Mouse (Mus musculus): ENCODE results near the gene Ankrd28. TPM values are rescaled to one million over a fixed set of nuclear protein-coding genes. Genes with fewer than 3 reads are reported as not detected.
A peak's percentile ranks its signal among the peaks of the same experiment; 100 is the strongest.

The Ankrd28 gene
- polyA plus RNA-seq, 1 experiment from 2014 or later, result 6.7 TPM

DNA sequence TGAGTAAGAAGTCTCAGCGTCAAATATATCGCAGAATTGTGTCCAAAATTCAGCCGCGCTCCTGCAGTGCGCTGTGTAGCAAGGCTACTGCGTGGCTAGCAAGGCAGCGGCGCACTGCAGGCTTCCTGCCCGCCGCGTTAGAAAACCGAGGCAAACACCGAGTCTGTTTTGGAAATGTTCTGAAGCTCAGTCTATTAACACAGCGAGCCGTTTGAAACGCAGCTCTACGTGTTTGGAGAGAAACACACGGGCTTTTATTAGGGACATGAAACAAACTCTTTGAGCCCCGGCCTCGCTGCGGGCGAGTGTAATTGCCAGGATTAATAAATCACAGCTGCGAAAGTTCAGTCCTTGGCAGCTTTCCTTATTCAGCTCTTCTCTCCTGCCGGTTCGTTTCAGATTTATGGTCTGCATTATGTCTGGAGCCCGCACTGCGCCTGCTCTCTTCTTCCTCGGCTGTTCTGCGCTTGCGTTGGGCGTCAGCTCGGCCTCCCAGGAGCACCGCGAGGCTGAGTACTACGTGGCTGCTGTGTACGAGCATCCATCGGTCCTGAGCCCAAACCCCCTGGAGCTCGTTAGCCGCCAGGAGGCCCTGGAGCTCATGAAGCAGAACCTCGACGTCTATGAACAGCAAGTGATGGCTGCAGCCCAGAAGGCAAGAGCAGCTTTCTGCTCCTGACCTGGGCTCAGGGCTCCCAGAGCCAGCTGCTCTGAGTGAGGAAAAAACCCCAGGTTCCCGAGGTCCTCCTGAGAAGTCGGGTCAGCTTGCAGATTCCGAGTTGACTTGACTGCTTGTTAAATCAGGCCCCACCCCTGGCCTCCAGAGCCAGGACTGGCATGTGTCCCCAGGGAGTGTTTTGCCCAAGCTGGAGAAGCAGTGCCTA, 168.5 kb downstream of the Ankrd28 start:
- 2% methylated on average over 44 of the region's 44 CpGs for WGBS
- Histone ChIP-seq H3K27me3 (replicated peaks) (no peaks in the 10 kb centered on the region), H3K36me3 (no peaks in the 10 kb centered on the region), H3K4me2 (replicated peaks) (peak overlapping the region; percentile 74), H3K9me3 (no peaks in the 10 kb centered on the region), H3K27ac (peak overlapping the region; percentile 98), H3K4me3 (replicated peaks) (peak overlapping the region; percentile 31), H3K9ac (peak overlapping the region; percentile 41), H3K4me1 (replicated peaks) (peaks cover 56% of the 10 kb centered on the region)
- ATAC-seq, result peak; percentile 93

DNA sequence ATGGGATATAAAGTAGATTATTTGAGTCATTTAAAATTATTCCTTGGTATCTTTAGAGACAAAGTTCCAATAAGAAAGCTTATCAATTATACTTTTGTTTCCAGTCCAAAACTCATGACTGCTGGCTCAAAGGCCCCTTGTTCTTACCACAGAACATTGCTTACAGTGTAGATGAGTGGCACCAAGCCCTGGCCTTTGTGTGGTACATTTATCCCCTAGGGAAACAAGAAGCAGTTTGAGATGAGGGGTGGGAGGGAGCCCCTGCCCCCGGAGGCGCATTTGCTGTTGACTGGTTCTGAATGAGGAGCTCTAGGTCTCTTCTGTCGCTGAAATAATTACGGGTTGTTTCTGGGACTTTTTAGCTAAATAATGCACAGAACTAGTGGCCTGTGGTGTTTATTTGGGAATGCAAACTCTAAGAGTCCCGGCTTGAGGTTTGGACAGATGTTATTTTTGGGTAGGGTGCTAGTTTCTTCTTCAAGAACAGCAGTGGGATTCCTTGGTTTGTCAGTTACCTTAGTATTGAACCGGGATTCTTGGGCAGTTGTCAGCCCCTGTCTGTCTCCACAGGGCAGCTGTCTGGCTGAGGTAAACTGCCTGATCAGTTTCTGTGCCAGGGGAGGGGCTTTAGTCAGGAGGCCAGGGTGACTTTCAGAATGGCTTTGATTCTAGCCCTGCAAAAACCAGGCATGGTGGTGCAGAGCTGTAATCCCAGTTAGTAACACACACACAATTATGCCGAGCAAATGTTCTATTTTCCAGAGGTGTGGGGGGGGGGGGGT, 169.9 kb downstream of the Ankrd28 start:
- Histone ChIP-seq H3K4me2 (replicated peaks) (no peak overlapping the region), H3K4me3 (replicated peaks) (no peak overlapping the region), H3K9ac (no peak overlapping the region), H3K4me1 (replicated peaks) (peaks cover 52% of the 10 kb centered on the region), H3K27me3 (replicated peaks) (no peaks in the 10 kb centered on the region), H3K9me3 (no peaks in the 10 kb centered on the region), H3K36me3 (no peaks in the 10 kb centered on the region), H3K27ac (peak overlapping the region; percentile 98)
- WGBS, result 66% methylated on average over 7 of the region's 7 CpGs
- no peak for ATAC-seq

DNA sequence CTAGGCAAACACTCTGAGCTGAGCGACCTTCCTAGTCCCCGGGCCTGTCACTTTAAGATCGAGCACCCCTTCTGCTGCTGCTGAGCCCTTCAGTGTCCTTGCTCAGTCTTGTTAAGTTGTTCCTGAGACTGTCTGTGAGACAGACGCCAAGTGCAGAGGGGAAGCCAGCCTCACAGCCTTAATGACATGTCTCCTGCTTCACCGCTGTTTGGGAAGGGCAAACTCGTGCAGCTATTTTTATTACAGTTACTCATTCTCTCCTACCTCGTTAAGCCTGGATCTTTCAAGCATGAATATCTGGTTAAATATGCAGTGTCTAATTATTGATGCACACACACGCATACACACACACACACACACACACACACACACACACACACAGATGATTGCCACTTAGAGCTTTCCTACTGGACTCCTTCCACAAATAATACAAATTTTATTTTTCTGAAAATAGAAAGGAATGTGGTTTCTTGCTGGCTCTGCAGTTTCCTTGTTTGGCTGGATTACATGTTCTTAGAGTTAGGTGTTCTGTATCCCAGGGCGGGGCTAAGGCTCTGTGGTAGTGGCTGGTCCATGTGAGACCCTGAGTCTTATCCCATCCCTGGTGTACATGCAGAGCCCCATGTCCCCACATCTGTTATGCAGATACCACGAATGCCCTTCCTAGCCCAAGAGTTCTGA, 170.8 kb downstream of the Ankrd28 start:
- no peak overlapping the region for H3K4me3 ChIP-seq (replicated peaks)
- WGBS, result 45% methylated on average over 10 of the region's 10 CpGs
- no peaks in the 10 kb centered on the region for H3K9me3 ChIP-seq
- no peak overlapping the region for H3K4me2 ChIP-seq (replicated peaks)
- no peak overlapping the region for H3K9ac ChIP-seq
- no peak for ATAC-seq
- peak overlapping the region; percentile 66 for H3K27ac ChIP-seq
- peaks cover 44% of the 10 kb centered on the region for H3K4me1 ChIP-seq (replicated peaks)
- H3K36me3 ChIP-seq, result no peaks in the 10 kb centered on the region
- no peaks in the 10 kb centered on the region for H3K27me3 ChIP-seq (replicated peaks)

DNA sequence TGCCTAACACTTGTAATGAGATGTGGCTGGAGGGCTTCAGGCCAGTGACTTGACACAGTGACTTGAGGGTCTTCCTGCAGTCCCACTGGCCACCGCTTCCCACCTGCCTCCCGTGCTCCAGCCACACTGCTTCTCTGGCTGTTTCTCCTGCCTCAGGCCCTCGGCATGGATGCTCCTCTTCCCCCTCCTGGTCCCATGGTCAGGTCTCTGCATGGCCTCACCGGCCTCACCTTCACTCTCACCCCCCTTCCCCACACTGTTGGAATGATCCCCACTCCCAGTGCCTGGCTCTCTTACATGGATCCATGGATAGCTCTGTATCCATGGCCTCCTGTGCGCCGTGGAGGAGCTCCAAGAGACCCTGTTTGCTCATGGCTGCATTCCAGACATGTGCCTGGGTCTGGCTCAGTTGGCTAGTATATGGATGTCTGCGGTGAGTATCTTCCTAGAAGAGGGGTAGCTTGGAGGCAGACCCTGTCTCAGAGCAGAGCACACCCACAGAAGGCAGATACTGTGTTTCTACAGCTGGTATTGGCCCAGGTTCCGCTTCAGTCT, 172.2 kb downstream of the Ankrd28 start:
- H3K4me1 ChIP-seq (replicated peaks), result peaks cover 31% of the 10 kb centered on the region
- ATAC-seq, result no peak
- peak overlapping the region; percentile 17; the same call in 1 of the 2 replicates for H3K27ac ChIP-seq
- H3K36me3 ChIP-seq, result no peaks in the 10 kb centered on the region
- H3K27me3 ChIP-seq (replicated peaks), result no peaks in the 10 kb centered on the region
- no peak overlapping the region for H3K9ac ChIP-seq
- H3K9me3 ChIP-seq, result no peaks in the 10 kb centered on the region
- whole genome bisulfite sequencing, result 88% methylated on average over 8 of the region's 8 CpGs
- no peak overlapping the region for H3K4me2 ChIP-seq (replicated peaks)
- no peak overlapping the region for H3K4me3 ChIP-seq (replicated peaks)

DNA sequence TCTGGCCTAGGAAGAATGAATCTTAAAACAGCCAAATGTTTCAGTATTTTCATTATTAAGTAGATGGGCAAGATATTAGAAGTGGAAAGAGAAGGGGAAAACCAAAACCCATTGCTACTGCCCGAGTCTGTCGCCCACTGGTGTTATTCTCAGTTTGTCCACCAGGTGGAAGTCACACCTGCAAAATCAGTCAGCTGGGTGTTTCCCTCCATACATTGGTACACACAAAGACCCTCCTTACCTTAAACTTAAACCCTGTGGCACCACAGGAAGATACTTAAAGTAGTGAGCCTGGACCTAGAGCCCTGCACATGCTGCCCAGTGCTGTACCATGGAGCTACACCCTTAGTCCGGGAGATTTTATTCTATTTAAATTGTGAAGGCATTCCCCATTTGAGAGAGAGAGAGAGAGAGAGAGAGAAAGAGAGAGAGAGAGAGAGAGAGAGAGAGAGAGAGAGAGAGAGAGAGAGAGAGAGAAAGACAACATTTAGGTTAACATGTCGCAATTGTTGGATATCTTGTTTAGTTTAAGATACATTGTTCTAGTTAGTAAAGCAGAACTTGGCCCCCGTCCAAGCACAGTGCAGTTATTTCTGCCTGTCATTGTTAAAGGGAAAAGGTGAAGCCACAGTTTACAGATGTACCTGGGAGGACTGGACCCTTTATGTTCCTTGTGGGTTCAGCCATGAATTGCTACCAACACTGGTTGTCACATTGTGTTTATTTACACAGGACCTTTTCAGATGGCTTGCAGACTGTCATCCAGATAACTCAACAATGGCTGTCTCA, 173.4 kb downstream of the Ankrd28 start:
- H3K27ac ChIP-seq, result no peak overlapping the region
- no peaks in the 10 kb centered on the region for H3K9me3 ChIP-seq
- H3K4me1 ChIP-seq (replicated peaks), result peaks cover 22% of the 10 kb centered on the region
- no peak overlapping the region for H3K9ac ChIP-seq
- no peak overlapping the region for H3K4me3 ChIP-seq (replicated peaks)
- no peak overlapping the region for H3K4me2 ChIP-seq (replicated peaks)
- ATAC-seq, result no peak
- no peaks in the 10 kb centered on the region for H3K36me3 ChIP-seq
- 29% methylated on average over 5 of the region's 5 CpGs for WGBS
- H3K27me3 ChIP-seq (replicated peaks), result no peaks in the 10 kb centered on the region

DNA sequence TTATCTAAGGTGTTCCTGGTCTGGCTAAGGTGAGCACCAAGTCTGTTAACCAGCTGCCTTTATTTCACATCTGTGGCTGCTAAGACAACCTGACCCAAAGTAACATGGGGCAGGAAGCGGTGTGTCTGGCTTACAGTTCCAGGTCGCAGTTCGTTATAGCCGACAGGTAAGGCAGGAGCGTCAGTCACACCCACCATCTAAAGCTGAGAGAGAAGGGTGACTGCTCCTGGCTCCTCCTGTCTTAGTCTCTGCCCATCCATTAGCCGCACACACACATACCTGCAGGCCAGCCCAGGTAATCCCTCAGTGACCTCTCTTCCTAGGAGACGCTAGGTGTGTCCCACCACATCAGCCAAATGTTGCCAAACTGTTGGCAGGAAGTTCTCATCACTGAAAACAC, 174.1 kb downstream of the Ankrd28 start:
- no peaks in the 10 kb centered on the region for H3K36me3 ChIP-seq
- no peaks in the 10 kb centered on the region for H3K27me3 ChIP-seq (replicated peaks)
- H3K4me3 ChIP-seq (replicated peaks), result no peak overlapping the region
- H3K4me2 ChIP-seq (replicated peaks), result no peak overlapping the region
- H3K9ac ChIP-seq, result no peak overlapping the region
- ATAC-seq, result no peak
- peaks cover 20% of the 10 kb centered on the region for H3K4me1 ChIP-seq (replicated peaks)
- no peaks in the 10 kb centered on the region for H3K9me3 ChIP-seq
- H3K27ac ChIP-seq, result no peak overlapping the region
- WGBS, result 69% methylated on average over 7 of the region's 7 CpGs

DNA sequence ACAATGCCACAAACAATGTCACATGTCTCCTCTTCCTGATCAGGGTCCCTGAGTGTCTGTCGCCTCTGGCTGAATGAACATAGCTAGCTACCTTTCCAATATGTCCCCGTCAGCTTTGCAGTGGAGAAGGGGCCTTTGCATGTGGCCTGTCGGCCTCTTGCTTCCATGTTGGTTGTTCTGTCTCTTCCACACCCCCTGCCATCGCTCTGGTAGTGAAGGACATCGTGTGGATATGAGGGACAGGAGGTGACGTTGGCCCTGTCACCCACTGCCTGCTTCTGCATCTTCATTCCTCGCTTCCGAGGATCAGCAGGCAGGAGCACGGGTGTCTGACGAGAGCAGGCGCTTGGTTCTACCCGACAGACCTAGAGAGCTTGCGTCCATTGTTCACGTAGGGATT, 175.0 kb downstream of the Ankrd28 start:
- H3K4me2 ChIP-seq (replicated peaks), result no peak overlapping the region
- H3K27me3 ChIP-seq (replicated peaks), result no peaks in the 10 kb centered on the region
- no peak for ATAC-seq
- H3K36me3 ChIP-seq, result no peaks in the 10 kb centered on the region
- 85% methylated on average over 14 of the region's 14 CpGs for WGBS
- H3K4me3 ChIP-seq (replicated peaks), result no peak overlapping the region
- H3K9me3 ChIP-seq, result no peaks in the 10 kb centered on the region
- peaks cover 18% of the 10 kb centered on the region for H3K4me1 ChIP-seq (replicated peaks)
- H3K9ac ChIP-seq, result no peak overlapping the region
- H3K27ac ChIP-seq, result no peak overlapping the region

DNA sequence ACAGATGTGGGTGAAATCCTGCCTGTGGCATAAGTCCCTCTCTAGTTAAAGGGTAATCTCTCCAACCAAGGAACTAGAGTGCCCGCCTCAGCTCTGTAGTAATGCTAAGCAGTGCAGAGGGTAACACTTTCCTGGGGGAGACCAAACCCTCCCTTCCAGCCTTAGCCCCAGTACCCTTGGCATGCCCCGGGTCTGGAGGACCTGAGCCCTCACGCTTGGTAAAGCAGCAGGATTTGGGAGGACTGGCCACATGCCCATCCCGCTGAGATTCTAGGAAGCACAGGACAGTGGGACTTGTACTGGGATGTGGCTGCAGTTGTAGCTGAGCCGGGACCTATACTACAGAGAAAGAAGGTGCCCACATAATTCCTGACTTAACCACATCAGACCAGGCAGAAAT, 175.6 kb downstream of the Ankrd28 start:
- Histone ChIP-seq H3K4me2 (replicated peaks) (no peak overlapping the region), H3K4me1 (replicated peaks) (peaks cover 13% of the 10 kb centered on the region), H3K9ac (no peak overlapping the region), H3K4me3 (replicated peaks) (no peak overlapping the region), H3K36me3 (no peaks in the 10 kb centered on the region), H3K27me3 (replicated peaks) (no peaks in the 10 kb centered on the region), H3K27ac (no peak overlapping the region), H3K9me3 (no peaks in the 10 kb centered on the region)
- WGBS, result 91% methylated on average over 5 of the region's 5 CpGs
- ATAC-seq, result no peak

DNA sequence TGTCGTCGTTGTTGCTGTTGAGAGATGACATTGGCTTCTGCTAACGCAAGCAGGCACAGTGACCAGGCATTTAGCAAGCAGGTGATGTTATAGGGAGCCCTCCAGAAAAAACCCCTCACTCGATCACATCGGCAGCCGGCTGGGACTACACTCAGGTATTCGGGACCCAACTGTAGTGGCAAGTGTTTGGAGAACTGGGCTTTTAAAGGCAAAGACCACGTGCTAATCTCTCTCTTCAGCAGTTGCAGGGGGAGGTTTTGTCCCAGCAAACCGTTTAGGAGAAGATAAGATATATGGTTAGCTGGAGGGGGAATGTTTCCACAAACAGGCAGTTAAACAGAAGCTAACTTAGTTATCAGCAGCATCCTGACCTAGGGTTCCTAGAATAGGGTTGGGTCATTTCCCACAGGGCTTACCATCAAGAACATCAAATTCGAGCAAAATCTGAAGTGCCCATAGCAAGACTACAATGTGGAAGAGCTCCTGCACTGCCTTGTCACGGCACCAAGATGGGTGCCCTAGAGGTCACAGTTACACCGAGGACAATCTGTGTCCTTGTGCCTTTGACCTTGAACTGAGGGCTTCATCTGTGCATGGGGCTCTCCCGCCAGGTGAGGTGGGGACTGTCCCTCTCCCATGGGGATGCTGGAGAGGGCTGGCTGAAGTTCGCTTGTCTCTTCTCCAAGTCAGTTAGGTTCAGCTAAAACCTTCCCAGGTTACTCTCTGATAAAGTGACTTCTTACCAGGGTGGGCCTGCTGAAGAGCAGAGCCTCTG, 177.2 kb downstream of the Ankrd28 start:
- no peaks in the 10 kb centered on the region for H3K36me3 ChIP-seq
- H3K9me3 ChIP-seq, result no peaks in the 10 kb centered on the region
- no peak overlapping the region for H3K4me2 ChIP-seq (replicated peaks)
- H3K9ac ChIP-seq, result no peak overlapping the region
- H3K27me3 ChIP-seq (replicated peaks), result no peaks in the 10 kb centered on the region
- ATAC-seq, result no peak
- no peak overlapping the region for H3K27ac ChIP-seq
- peaks cover 10% of the 10 kb centered on the region for H3K4me1 ChIP-seq (replicated peaks)
- H3K4me3 ChIP-seq (replicated peaks), result no peak overlapping the region
- 76% methylated on average over 14 of the region's 14 CpGs for WGBS

DNA sequence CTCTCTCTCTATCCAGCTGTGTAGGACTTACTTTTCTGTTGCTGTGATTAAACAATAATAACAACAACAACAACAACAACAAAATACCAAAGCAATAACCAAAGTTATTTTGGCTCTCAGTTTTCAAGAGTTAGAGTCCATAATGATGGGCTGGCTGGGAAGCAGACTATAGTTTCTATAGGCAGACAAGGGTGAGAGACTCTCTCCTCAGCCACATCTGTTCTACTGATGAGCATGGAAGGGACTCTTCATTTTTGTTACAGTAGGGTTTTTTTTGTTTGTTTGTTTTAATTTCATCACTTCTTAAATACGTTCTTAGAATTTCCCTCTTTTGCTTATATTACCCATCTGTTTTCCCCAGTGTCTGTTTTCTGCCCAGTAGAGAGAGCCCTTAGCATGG, 177.8 kb downstream of the Ankrd28 start:
- Histone ChIP-seq H3K27me3 (replicated peaks) (no peaks in the 10 kb centered on the region), H3K9ac (no peak overlapping the region), H3K9me3 (no peaks in the 10 kb centered on the region), H3K4me1 (replicated peaks) (peaks cover 10% of the 10 kb centered on the region), H3K4me3 (replicated peaks) (no peak overlapping the region), H3K27ac (no peak overlapping the region), H3K36me3 (no peaks in the 10 kb centered on the region), H3K4me2 (replicated peaks) (no peak overlapping the region)
- 74% methylated on average over 1 of the region's 1 CpGs for WGBS
- ATAC-seq, result no peak

DNA sequence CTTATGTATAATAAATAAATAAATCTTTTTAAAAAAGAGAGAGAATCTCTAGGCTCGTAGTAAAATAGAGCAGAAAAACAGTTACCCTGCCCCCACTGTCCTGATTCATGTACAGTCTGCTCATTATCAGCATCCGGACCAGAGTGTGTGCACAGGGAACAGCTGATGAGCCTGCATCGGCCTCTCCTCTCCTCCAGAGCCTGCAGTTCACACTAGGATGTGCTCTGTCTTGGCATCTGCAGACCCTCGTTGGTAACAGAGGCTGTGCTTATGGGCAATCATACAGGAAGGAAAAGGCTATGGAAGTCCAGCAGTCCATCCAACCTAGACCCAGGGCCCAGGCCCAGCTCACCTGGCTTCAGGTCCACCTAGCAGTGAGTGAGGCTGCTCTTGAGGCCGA, 178.3 kb downstream of the Ankrd28 start:
- Histone ChIP-seq H3K9ac (no peak overlapping the region), H3K27ac (no peak overlapping the region), H3K4me3 (replicated peaks) (no peak overlapping the region), H3K27me3 (replicated peaks) (no peaks in the 10 kb centered on the region), H3K4me2 (replicated peaks) (no peak overlapping the region), H3K4me1 (replicated peaks) (0 out of 2 replicates have a peak, but pooled peaks cover 6% of the 10 kb centered on the region), H3K36me3 (no peaks in the 10 kb centered on the region), H3K9me3 (no peaks in the 10 kb centered on the region)
- ATAC-seq, result no peak
- 60% methylated on average over 5 of the region's 5 CpGs for WGBS
